Mouse (Mus musculus) kidney, embryonic 16.5 days (tissue): ENCODE measurements around the gene Med13l. TPM values are rescaled to one million over a fixed set of nuclear protein-coding genes. Genes with fewer than 3 reads are reported as not detected.

Experiments used
- ATAC-seq: fragments of 200-750 bp; cut with Nextera tagmentation; 2 replicates; pipeline ENCODE4 v1.8.0; 2017; ENCODE audit warnings: moderate TSS enrichment; ENCODE audit not compliant: low FRiP score, low TSS enrichment
- H3K27ac ChIP-seq: fragments of 300-500 bp; sonication (generic); 2 replicates; pipeline ENCODE4 v1.5.1; 2014; ENCODE audit warnings: low read length
- H3K27me3 ChIP-seq: fragments of 300-500 bp; sonication (generic); 2 replicates; pipeline ENCODE4 v1.6.1; 2014; ENCODE audit warnings: low read length, control low read depth, mixed read lengths; ENCODE audit not compliant: insufficient read depth
- H3K36me3 ChIP-seq: fragments of 300-500 bp; sonication (generic); 2 replicates; pipeline ENCODE4 v1.6.1; 2014; ENCODE audit warnings: low read length, control low read depth, mixed read lengths; ENCODE audit not compliant: insufficient read depth
- H3K4me1 ChIP-seq: fragments of 300-500 bp; sonication (generic); 2 replicates; pipeline ENCODE4 v1.6.1; 2014; ENCODE audit warnings: low read length, control low read depth, mixed read lengths; ENCODE audit not compliant: insufficient read depth
- H3K4me2 ChIP-seq: fragments of 300-500 bp; sonication (generic); replicated peaks from 2 replicates; pipeline ENCODE4 v1.6.1; 2014; ENCODE audit warnings: low read depth, low read length
- H3K4me3 ChIP-seq: fragments of 300-500 bp; sonication (generic); 2 replicates; pipeline ENCODE4 v1.5.1; 2014; ENCODE audit warnings: mild to moderate bottlenecking, low read length
- H3K9ac ChIP-seq: fragments of 300-500 bp; sonication (generic); replicated peaks from 2 replicates; pipeline ENCODE4 v1.6.1; 2014; ENCODE audit warnings: low read length
- H3K9me3 ChIP-seq: fragments of 300-500 bp; sonication (generic); 2 replicates; pipeline ENCODE4 v1.6.1; 2016; ENCODE audit warnings: low read length, control low read depth
- WGBS: fragments of 180-500 bp; shearing (Covaris S2); extraction: QIAGEN DNeasy Blood & Tissue Kit; methylation state at CpG from one replicate; pipeline ENCODE4 v1.1.7; 2014; 5-methylcytosine and 5-hydroxymethylcytosine counted together
- polyA plus RNA-seq: library from polyadenylated mRNA; unstranded; fragments of >200 nt; fragmentation: Nextera tagmentation; extraction: Ambion mirVana; gene quantifications from 2 replicates; pipeline ENCODE4 v1.2.1, GENCODE M21; 2015

Med13l gene
- polyA plus RNA-seq, 1 experiment from 2014 or later: 8.2 TPM

GRCm38 (mm10) chr5:118563590-118563989 lies 3.1 kb downstream of the Med13l start:
- H3K9ac ChIP-seq: no peak overlapping the region
- ATAC-seq: no peak
- peaks cover 38% of the 10 kb centered on the region for H3K4me1 ChIP-seq

GRCm38 (mm10) chr5:118567395-118567794 lies 6.9 kb downstream of the Med13l start:
- no peak for ATAC-seq
- no peaks in the 10 kb centered on the region for H3K9me3 ChIP-seq
- H3K4me2 ChIP-seq: no peak overlapping the region
- H3K4me1 ChIP-seq: peaks cover 47% of the 10 kb centered on the region
- 55% methylated on average over 7 of the region's 7 CpGs for WGBS
- no peak overlapping the region for H3K4me3 ChIP-seq
- no peak overlapping the region for H3K27ac ChIP-seq
- no peak overlapping the region for H3K9ac ChIP-seq
- H3K36me3 ChIP-seq: no peaks in the 10 kb centered on the region
- 0 out of 2 replicates have a peak, but pooled peaks cover 2% of the 10 kb centered on the region for H3K27me3 ChIP-seq

More at GRCm38 (mm10) chr5:118563590-118563989, 3.1 kb downstream of the Med13l start:
- Histone ChIP-seq H3K4me3 (no peak overlapping the region), H3K9me3 (no peaks in the 10 kb centered on the region), H3K4me2 (no peak overlapping the region), H3K36me3 (no peaks in the 10 kb centered on the region), H3K27me3 (no peaks in the 10 kb centered on the region), H3K27ac (no peak overlapping the region)
- WGBS: 23% methylated on average over 6 of the region's 6 CpGs

GRCm38 (mm10) chr5:118569017-118569416 lies 8.5 kb downstream of the Med13l start:
- Histone ChIP-seq H3K4me2 (no peak overlapping the region), H3K4me3 (no peak overlapping the region), H3K9me3 (no peaks in the 10 kb centered on the region), H3K27ac (no peak overlapping the region), H3K9ac (no peak overlapping the region), H3K36me3 (no peaks in the 10 kb centered on the region), H3K27me3 (0 out of 2 replicates have a peak, but pooled peaks cover 2% of the 10 kb centered on the region), H3K4me1 (peaks cover 42% of the 10 kb centered on the region)
- no peak for ATAC-seq
- WGBS: 58% methylated on average over 3 of the region's 3 CpGs

DNA sequence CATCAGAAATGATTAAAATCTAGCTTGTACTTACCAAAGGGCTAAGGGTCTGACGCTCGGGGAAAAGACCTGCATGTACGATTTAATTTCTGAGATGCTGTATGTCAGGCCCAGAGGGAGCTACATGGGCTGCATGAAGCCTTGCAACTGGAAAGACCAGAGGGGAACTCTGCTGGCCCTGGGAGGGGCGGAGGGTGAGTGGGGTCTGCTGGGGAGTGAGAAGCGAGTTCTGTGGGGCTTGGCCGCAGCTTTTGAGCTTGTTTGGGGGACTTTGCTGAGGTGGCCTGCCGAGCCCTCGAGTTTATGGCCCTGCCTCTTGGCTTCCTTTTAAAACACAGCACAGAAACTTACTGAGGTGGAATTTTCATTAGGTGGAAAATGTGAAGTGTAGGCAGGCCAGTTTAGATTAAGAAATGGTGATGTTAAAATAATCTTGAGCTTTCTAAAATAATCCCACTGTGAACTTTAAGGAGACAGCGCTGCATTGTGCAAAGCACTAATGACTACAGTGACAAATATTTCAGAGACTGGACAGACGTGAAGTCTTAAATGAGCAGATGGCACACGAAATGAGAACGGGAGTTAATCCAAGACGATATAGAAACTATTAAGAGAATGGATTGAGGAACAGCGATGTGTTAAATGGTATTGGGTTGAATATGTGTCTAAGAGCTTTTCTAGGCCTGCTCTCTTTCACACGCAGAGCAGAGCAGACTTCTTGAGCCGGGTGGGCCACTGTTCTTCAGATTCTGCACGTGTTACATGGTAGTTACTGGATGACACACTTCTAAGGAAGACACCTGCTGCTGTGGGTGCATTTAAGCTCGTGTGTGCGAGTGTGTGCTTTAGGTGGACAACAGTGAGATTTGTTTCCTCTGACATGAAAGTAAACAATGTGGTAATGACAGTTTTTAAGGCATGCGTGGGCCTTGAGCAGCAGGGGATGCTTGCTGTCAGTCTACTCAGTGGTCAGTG lies 9.4 kb downstream of the Med13l start:
- no peak overlapping the region for H3K4me3 ChIP-seq
- no peak overlapping the region for H3K4me2 ChIP-seq
- peaks cover 50% of the 10 kb centered on the region for H3K4me1 ChIP-seq
- WGBS: 55% methylated on average over 20 of the region's 20 CpGs
- H3K27me3 ChIP-seq: 0 out of 2 replicates have a peak, but pooled peaks cover 2% of the 10 kb centered on the region
- no peaks in the 10 kb centered on the region for H3K9me3 ChIP-seq
- H3K36me3 ChIP-seq: no peaks in the 10 kb centered on the region
- H3K9ac ChIP-seq: no peak overlapping the region
- ATAC-seq: no peak
- H3K27ac ChIP-seq: no peak overlapping the region

DNA sequence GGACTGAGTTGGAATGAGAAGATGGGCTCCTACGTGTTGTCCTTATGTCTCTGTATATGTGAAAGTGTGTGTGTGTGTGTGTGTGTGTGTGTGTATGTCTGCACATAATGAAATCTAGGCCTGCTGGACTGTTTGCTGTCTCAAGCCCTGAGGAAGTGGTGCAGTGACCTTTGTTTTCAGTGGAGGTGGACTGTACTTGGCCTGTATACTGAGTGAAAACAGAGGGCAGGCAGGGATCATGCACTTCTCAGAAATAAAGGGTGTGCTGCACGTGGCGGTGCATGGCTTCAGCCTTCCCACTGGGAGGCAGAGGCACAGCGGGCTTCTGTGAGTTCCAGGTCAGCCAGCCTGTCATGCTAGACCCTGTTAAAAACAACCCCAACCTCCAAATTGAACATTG lies 11.0 kb downstream of the Med13l start:
- H3K36me3 ChIP-seq: no peaks in the 10 kb centered on the region
- no peak overlapping the region for H3K27ac ChIP-seq
- H3K4me3 ChIP-seq: no peak overlapping the region
- H3K4me2 ChIP-seq: no peak overlapping the region
- 0 out of 2 replicates have a peak, but pooled peaks cover 2% of the 10 kb centered on the region for H3K27me3 ChIP-seq
- no peak for ATAC-seq
- peaks cover 52% of the 10 kb centered on the region for H3K4me1 ChIP-seq
- H3K9ac ChIP-seq: no peak overlapping the region
- 62% methylated on average over 4 of the region's 4 CpGs for WGBS
- H3K9me3 ChIP-seq: no peaks in the 10 kb centered on the region

DNA sequence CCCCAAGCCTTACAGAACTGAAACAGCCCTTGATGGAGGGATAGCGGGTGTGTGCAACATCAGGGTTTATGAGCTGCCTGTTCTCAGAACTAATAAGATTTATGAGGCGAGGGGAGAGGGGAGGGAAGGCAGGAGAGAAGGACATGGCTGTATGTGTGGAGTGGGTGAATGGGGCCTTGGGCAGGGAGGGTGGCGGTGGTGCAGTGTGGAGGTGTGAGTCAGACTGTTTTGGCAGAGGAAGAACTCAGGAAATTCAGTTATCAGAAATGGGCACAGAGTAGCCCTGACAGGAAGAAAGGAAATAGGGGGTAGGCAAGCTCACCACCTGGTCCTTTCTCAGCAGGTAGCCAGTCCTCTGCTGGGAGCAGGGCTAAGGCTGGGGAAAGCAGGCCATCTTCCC lies 13.8 kb downstream of the Med13l start:
- no peaks in the 10 kb centered on the region for H3K36me3 ChIP-seq
- H3K4me2 ChIP-seq: no peak overlapping the region
- peaks cover 40% of the 10 kb centered on the region for H3K4me1 ChIP-seq
- peak; percentile 49; the same call in 1 of the 2 replicates for ATAC-seq
- H3K9ac ChIP-seq: no peak overlapping the region
- no peak overlapping the region for H3K4me3 ChIP-seq
- H3K9me3 ChIP-seq: no peaks in the 10 kb centered on the region
- H3K27ac ChIP-seq: no peak overlapping the region
- H3K27me3 ChIP-seq: 0 out of 2 replicates have a peak, but pooled peaks cover 2% of the 10 kb centered on the region
- 24% methylated on average over 3 of the region's 3 CpGs for WGBS

DNA sequence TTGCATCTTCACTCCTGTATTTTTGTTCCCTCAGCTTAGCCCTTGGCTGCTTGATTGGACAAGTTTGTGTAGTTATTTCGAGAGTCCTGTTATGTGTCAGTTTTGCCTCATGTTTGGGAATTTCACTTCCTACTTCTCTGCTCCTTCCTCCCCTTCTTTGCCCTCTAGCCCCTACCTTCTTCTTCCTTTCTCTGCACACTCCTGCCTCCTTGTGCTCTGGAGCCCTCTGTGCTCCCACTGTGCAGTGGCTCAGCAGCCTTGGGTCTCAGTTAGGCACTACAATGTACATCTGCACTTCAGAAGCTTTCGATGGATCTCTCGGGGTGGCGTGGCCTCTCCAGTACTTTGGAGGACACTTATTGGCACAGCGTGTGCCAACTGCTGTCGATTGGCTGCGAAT lies 14.5 kb downstream of the Med13l start:
- H3K36me3 ChIP-seq: no peaks in the 10 kb centered on the region
- H3K27me3 ChIP-seq: 0 out of 2 replicates have a peak, but pooled peaks cover under 1% of the 10 kb centered on the region
- no peak overlapping the region for H3K9ac ChIP-seq
- H3K4me2 ChIP-seq: no peak overlapping the region
- no peaks in the 10 kb centered on the region for H3K9me3 ChIP-seq
- no peak overlapping the region for H3K27ac ChIP-seq
- 76% methylated on average over 7 of the region's 7 CpGs for WGBS
- no peak for ATAC-seq
- H3K4me1 ChIP-seq: peaks cover 34% of the 10 kb centered on the region
- no peak overlapping the region for H3K4me3 ChIP-seq

GRCm38 (mm10) chr5:118575909-118576308 lies 15.4 kb downstream of the Med13l start:
- Histone ChIP-seq H3K4me2 (no peak overlapping the region), H3K4me1 (peaks cover 27% of the 10 kb centered on the region), H3K27me3 (no peaks in the 10 kb centered on the region), H3K4me3 (no peak overlapping the region), H3K36me3 (no peaks in the 10 kb centered on the region), H3K9me3 (no peaks in the 10 kb centered on the region), H3K9ac (no peak overlapping the region), H3K27ac (no peak overlapping the region)
- no peak for ATAC-seq
- 53% methylated on average over 6 of the region's 6 CpGs for WGBS

DNA sequence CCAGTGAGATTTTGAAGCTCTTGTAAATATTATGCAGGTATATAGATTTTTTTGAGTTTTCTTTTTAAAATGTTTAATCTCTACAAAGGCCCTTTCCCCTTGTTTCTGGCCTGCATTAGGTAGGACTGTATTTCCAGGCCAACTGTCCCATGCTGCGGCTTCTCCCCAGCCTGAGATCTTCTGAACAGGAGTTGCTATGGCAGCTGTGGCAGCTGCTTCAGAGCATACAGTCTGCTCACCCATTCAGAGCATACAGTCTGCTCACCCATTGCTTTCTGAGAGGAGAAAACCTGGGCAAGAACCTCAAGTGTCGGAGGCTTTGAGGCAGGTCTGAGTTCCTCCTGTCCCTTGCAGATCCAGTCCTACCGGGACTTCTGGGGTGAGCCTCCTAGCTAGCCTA lies 16.3 kb downstream of the Med13l start:
- Histone ChIP-seq H3K36me3 (no peaks in the 10 kb centered on the region), H3K9ac (no peak overlapping the region), H3K4me1 (peaks cover 27% of the 10 kb centered on the region), H3K27me3 (no peaks in the 10 kb centered on the region), H3K9me3 (no peaks in the 10 kb centered on the region), H3K27ac (no peak overlapping the region), H3K4me3 (no peak overlapping the region), H3K4me2 (no peak overlapping the region)
- no peak for ATAC-seq
- WGBS: 67% methylated on average over 3 of the region's 3 CpGs

- Histone ChIP-seq H3K36me3 (no peaks in the 10 kb centered on the region), H3K27me3 (no peaks in the 10 kb centered on the region), H3K4me2 (no peak overlapping the region), H3K4me3 (no peak overlapping the region), H3K9me3 (no peaks in the 10 kb centered on the region), H3K27ac (no peak overlapping the region), H3K9ac (no peak overlapping the region), H3K4me1 (peaks cover 40% of the 10 kb centered on the region)
- WGBS: 75% methylated on average over 4 of the region's 4 CpGs
- ATAC-seq: no peak
Measured at GRCm38 (mm10) chr5:118585355-118585754, 24.9 kb downstream of the Med13l start.
